Mouse (Mus musculus): Measurements from ENCODE around the gene Scn4a.

GRCm38 (mm10) chr11:106269060-106269431 is 84.0 kb downstream of the Scn4a start:
- TF ChIP-seq CTCF (IDR thresholded peaks at IDR 0.05; ENCODE audit: control insufficient read depth, insufficient read depth, insufficient replicate concordance, low read depth, low read length): no peak
- no peak for TF ChIP-seq POLR2A (IDR thresholded peaks at IDR 0.05; ENCODE audit: control insufficient read depth, low read depth, low read length)
